Mouse (Mus musculus) cerebellum, postnatal 14 days (tissue): ENCODE measurements around the gene Ccdc126.
"Not testable (repeated sequence)": the region's sequence is repeated elsewhere in the genome, so short reads cannot be mapped to it uniquely, and the experiment has no call there.

Experiments used
- DNase-seq, 2 experiments: peaks; one replicate each; pipeline ENCODE4 v3.0.0; 2021; ENCODE audit warnings: mixed read lengths in 2 of 2

Gene Ccdc126

GRCm38 (mm10) chr6:49318966-49319594 lies at the start of gene Ccdc126:
Gene Ccdc126, plus strand, starts transcription at chr6:49319274.
- peak; percentile 98 for DNase-seq

GRCm38 (mm10) chr6:49269923-49270322 lies 49.2 kb upstream of the Ccdc126 start:
- DNase-seq = no peak

GRCm38 (mm10) chr6:49271815-49272214 lies 47.3 kb upstream of the Ccdc126 start:
- DNase-seq = no peak

- DNase-seq = no peak
Observed at GRCm38 (mm10) chr6:49272863-49273262, 46.2 kb upstream of the Ccdc126 start.

- no peak for DNase-seq
Observed at GRCm38 (mm10) chr6:49273934-49274333, 45.1 kb upstream of the Ccdc126 start.

GRCm38 (mm10) chr6:49274416-49275091 lies 44.5 kb upstream of the Ccdc126 start:
- no peak for DNase-seq

- no peak for DNase-seq
Observed at GRCm38 (mm10) chr6:49275296-49275695, 43.8 kb upstream of the Ccdc126 start.

GRCm38 (mm10) chr6:49280942-49281341 lies 38.1 kb upstream of the Ccdc126 start:
- no peak for DNase-seq

GRCm38 (mm10) chr6:49282122-49282521 lies 37.0 kb upstream of the Ccdc126 start:
- peak; percentile 79 to 83 for DNase-seq

GRCm38 (mm10) chr6:49298286-49298685 lies 20.8 kb upstream of the Ccdc126 start:
- DNase-seq = no peak

- not testable (repeated sequence) for DNase-seq
Observed at GRCm38 (mm10) chr6:49314821-49315220, 4.3 kb upstream of the Ccdc126 start.

- DNase-seq = peak in 1 of 2 experiments; percentile 71
Observed at GRCm38 (mm10) chr6:49319595-49320315, 681 bp downstream of the Ccdc126 start.

GRCm38 (mm10) chr6:49321341-49321740 lies 2.3 kb downstream of the Ccdc126 start:
- DNase-seq = no peak

GRCm38 (mm10) chr6:49322056-49322455 lies 3.0 kb downstream of the Ccdc126 start:
- DNase-seq = no peak

- DNase-seq = no peak
Observed at GRCm38 (mm10) chr6:49322986-49323385, 3.9 kb downstream of the Ccdc126 start.

GRCm38 (mm10) chr6:49324528-49324927 lies 5.5 kb downstream of the Ccdc126 start:
- no peak for DNase-seq

GRCm38 (mm10) chr6:49325294-49325693 lies 6.2 kb downstream of the Ccdc126 start:
- DNase-seq = no peak

- no peak for DNase-seq
Observed at GRCm38 (mm10) chr6:49326846-49327245, 7.8 kb downstream of the Ccdc126 start.

- DNase-seq = no peak
Observed at GRCm38 (mm10) chr6:49331369-49332059, 12.4 kb downstream of the Ccdc126 start.

GRCm38 (mm10) chr6:49332060-49332370 lies 12.9 kb downstream of the Ccdc126 start:
- no peak for DNase-seq

GRCm38 (mm10) chr6:49338566-49338965 lies 19.5 kb downstream of the Ccdc126 start:
- DNase-seq = peak; percentile 20 to 35

GRCm38 (mm10) chr6:49339145-49339544 lies 20.1 kb downstream of the Ccdc126 start:
- no peak for DNase-seq

GRCm38 (mm10) chr6:49343737-49344469 lies 24.8 kb downstream of the Ccdc126 start:
- DNase-seq = no peak
